Mouse (Mus musculus) midbrain, embryonic 11.5 days (tissue): ENCODE measurements around the gene Rreb1. TPM values are rescaled to one million over a fixed set of nuclear protein-coding genes. Genes with fewer than 3 reads are reported as not detected.

Experiments
- ATAC-seq: fragments of 200-750 bp; cut with Nextera tagmentation; 2 replicates; pipeline ENCODE4 v1.8.0; 2017; ENCODE audit warnings: moderate TSS enrichment, moderate library complexity; ENCODE audit not compliant: low FRiP score
- DNase-seq: peaks from one replicate; pipeline ENCODE4 v3.0.0; 2015; ENCODE audit warnings: low spot score; ENCODE audit errors: missing footprints
- H3K27ac ChIP-seq: fragments of 300-500 bp; sonication (generic); 2 replicates; pipeline ENCODE4 v1.5.1; 2014; ENCODE audit warnings: low read depth, low read length
- H3K27me3 ChIP-seq: fragments of 300-500 bp; sonication (generic); 2 replicates; pipeline ENCODE4 v1.6.1; 2014; ENCODE audit warnings: mild to moderate bottlenecking, low read length, moderate library complexity, mixed read lengths; ENCODE audit not compliant: control insufficient read depth, insufficient read depth
- H3K36me3 ChIP-seq: fragments of 300-500 bp; sonication (generic); 2 replicates; pipeline ENCODE4 v1.6.1; 2014; ENCODE audit warnings: mild to moderate bottlenecking, low read length, moderate library complexity, mixed read lengths; ENCODE audit not compliant: control insufficient read depth, insufficient read depth
- H3K4me1 ChIP-seq: fragments of 300-500 bp; sonication (generic); 2 replicates; pipeline ENCODE4 v1.6.1; 2014; ENCODE audit warnings: low read length; ENCODE audit not compliant: control insufficient read depth, insufficient read depth
- H3K4me2 ChIP-seq: fragments of 300-500 bp; sonication (generic); 2 replicates; pipeline ENCODE4 v1.6.1; 2014; ENCODE audit warnings: mild to moderate bottlenecking, moderate library complexity
- H3K4me3 ChIP-seq: fragments of 300-500 bp; sonication (generic); 2 replicates; pipeline ENCODE4 v1.5.1; 2014; ENCODE audit warnings: low read depth, low read length
- H3K9ac ChIP-seq: fragments of 300-500 bp; sonication (generic); 2 replicates; pipeline ENCODE4 v1.6.1; 2014; ENCODE audit warnings: low read length
- H3K9me3 ChIP-seq: fragments of 300-500 bp; sonication (generic); 2 replicates; pipeline ENCODE4 v1.6.1; 2016; ENCODE audit warnings: low read length; ENCODE audit not compliant: control insufficient read depth
- WGBS: fragments of 180-500 bp; shearing (Covaris S2); extraction: QIAGEN DNeasy Blood & Tissue Kit; methylation state at CpG from one replicate; pipeline ENCODE4 v1.1.7; 2014; 5-methylcytosine and 5-hydroxymethylcytosine counted together
- polyA plus RNA-seq: library from polyadenylated mRNA; unstranded; fragments of >200 nt; fragmentation: Nextera tagmentation; extraction: Ambion mirVana; gene quantifications from 2 replicates; pipeline ENCODE4 v1.2.1, GENCODE M21; 2014

Rreb1 gene
- polyA plus RNA-seq, 1 experiment from 2014 or later = 5.5 TPM

DNA sequence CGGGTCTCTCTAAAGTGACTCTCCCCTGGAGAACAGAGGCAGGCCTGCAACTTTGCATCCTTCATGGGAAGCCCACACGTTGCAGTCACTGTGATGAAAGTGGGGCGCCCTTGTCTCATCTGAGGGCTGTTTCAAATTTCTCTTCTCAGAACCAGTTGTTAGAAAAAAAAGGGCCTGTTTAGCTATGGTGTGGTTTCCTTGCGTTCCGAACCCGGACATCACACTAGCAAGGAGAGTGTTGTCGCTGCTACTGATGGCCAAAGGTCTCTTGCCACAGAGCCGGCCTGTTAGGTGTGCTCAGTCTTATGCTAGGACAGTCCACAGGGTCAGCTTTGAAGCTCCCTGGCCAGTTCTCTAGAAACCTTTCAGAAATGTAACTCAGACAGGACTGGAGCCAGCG lies 80.3 kb downstream of the Rreb1 start:
- peaks cover 3% of the 10 kb centered on the region; the same call in 1 of the 2 replicates for H3K27me3 ChIP-seq
- no peaks in the 10 kb centered on the region for H3K36me3 ChIP-seq
- peak; percentile 93 for DNase-seq
- ATAC-seq = no peak
- H3K9me3 ChIP-seq = no peaks in the 10 kb centered on the region
- peaks cover 27% of the 10 kb centered on the region for H3K4me1 ChIP-seq
- H3K4me3 ChIP-seq = peak overlapping the region; percentile 55; the same call in 1 of the 2 replicates
- 24% methylated on average over 9 of the region's 9 CpGs for WGBS
- peak overlapping the region; percentile 98 for H3K4me2 ChIP-seq
- peak overlapping the region; percentile 37 for H3K9ac ChIP-seq
- no peak overlapping the region for H3K27ac ChIP-seq

GRCm38 (mm10) chr13:37859782-37860181 lies 81.6 kb downstream of the Rreb1 start:
- peaks cover 3% of the 10 kb centered on the region; the same call in 1 of the 2 replicates for H3K27me3 ChIP-seq
- H3K36me3 ChIP-seq = no peaks in the 10 kb centered on the region
- ATAC-seq (no peak), DNase-seq (no peak)
- no peak overlapping the region for H3K4me2 ChIP-seq
- no peak overlapping the region for H3K9ac ChIP-seq
- H3K9me3 ChIP-seq = no peaks in the 10 kb centered on the region
- WGBS = 67% methylated on average over 8 of the region's 8 CpGs
- H3K27ac ChIP-seq = no peak overlapping the region
- peaks cover 20% of the 10 kb centered on the region for H3K4me1 ChIP-seq
- no peak overlapping the region for H3K4me3 ChIP-seq

DNA sequence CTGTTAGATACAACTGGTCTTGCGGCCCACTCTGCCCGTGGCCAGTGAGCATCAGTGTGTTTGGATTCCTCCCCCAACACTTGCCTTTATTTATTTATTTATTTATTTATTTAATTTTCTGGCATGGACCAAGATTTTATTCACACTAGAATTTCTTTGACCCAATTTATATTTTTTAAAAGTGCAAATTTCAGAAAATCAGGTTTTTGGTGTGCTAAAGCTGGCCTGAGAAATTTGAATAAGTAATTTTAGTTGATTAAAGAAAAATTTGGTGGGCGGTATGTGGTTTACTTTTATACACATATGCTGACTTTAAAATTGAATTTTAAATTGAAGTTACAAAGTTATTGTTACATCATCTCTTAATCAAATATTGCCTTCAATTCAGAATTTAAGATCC lies 82.0 kb downstream of the Rreb1 start:
- DNase-seq = no peak
- Histone ChIP-seq H3K9me3 (no peaks in the 10 kb centered on the region), H3K4me3 (no peak overlapping the region), H3K9ac (no peak overlapping the region), H3K27me3 (peaks cover 3% of the 10 kb centered on the region; the same call in 1 of the 2 replicates), H3K4me2 (no peak overlapping the region), H3K27ac (no peak overlapping the region), H3K36me3 (no peaks in the 10 kb centered on the region), H3K4me1 (peaks cover 20% of the 10 kb centered on the region)
- ATAC-seq = no peak
- 83% methylated on average over 3 of the region's 3 CpGs for WGBS

DNA sequence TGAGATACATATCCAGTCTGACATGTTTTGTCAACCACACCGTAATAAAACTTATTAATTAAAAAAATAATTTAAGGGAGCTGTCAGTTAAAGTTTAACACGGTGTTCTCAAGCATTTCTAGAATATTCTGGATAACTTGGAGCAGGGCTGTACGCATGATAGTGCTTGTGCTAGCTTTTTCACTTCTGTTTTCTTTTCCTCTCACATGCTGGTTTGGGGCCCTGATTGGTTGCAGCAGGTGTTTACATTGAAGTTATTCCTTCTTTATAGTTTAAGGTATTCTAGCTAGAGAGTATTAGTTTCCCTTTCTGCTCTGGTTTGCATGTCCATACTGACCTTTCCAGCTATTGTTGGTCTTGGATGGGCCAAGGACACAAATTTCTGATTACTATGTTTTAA lies 82.6 kb downstream of the Rreb1 start:
- Histone ChIP-seq H3K27me3 (peaks cover 3% of the 10 kb centered on the region; the same call in 1 of the 2 replicates), H3K4me1 (peaks cover 20% of the 10 kb centered on the region), H3K27ac (no peak overlapping the region), H3K9ac (no peak overlapping the region), H3K4me2 (no peak overlapping the region), H3K9me3 (no peaks in the 10 kb centered on the region), H3K4me3 (no peak overlapping the region), H3K36me3 (no peaks in the 10 kb centered on the region)
- DNase-seq = no peak
- no peak for ATAC-seq
- 95% methylated on average over 3 of the region's 3 CpGs for WGBS

- Histone ChIP-seq H3K27me3 (peaks cover 3% of the 10 kb centered on the region; the same call in 1 of the 2 replicates), H3K9me3 (no peaks in the 10 kb centered on the region), H3K4me3 (no peak overlapping the region), H3K4me2 (no peak overlapping the region), H3K27ac (no peak overlapping the region), H3K36me3 (no peaks in the 10 kb centered on the region), H3K4me1 (peaks cover 17% of the 10 kb centered on the region), H3K9ac (no peak overlapping the region)
- no peak for DNase-seq
- ATAC-seq = peak; percentile 48; the same call in 1 of the 2 replicates
- 30% methylated on average over 6 of the region's 6 CpGs for WGBS
These were observed 84.3 kb downstream of the Rreb1 start for GRCm38 (mm10) chr13:37862492-37862891.

DNA sequence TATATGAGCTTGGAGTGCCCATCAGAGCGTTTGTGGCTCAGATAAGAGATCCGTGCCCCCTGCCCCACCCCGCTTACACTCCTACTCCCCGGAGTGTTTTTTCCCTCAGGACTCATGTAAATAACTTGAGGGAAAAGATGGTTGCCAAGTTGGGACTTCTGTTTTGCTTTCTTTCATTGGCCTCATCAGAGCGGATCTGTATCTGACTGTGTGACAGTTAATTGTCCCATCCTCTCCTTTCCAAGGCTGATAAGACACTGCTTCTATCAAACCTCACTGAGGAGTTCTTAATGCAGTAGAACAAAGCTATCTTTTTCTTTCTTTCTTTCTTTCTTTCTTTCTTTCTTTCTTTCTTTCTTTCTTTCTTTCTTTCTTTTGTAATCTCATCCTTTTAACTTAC lies 85.4 kb downstream of the Rreb1 start:
- Histone ChIP-seq H3K9me3 (no peaks in the 10 kb centered on the region), H3K4me1 (peaks cover 13% of the 10 kb centered on the region; the same call in 1 of the 2 replicates), H3K4me3 (no peak overlapping the region), H3K36me3 (no peaks in the 10 kb centered on the region), H3K27me3 (peaks cover 3% of the 10 kb centered on the region; the same call in 1 of the 2 replicates), H3K9ac (no peak overlapping the region), H3K27ac (no peak overlapping the region), H3K4me2 (no peak overlapping the region)
- ATAC-seq (no peak), DNase-seq (no peak)
- WGBS = 85% methylated on average over 5 of the region's 5 CpGs

- ATAC-seq (no peak), DNase-seq (no peak)
- Histone ChIP-seq H3K4me3 (no peak overlapping the region), H3K9ac (no peak overlapping the region), H3K27me3 (no peaks in the 10 kb centered on the region), H3K4me2 (no peak overlapping the region), H3K4me1 (peaks cover 13% of the 10 kb centered on the region; the same call in 1 of the 2 replicates), H3K36me3 (no peaks in the 10 kb centered on the region), H3K9me3 (no peaks in the 10 kb centered on the region), H3K27ac (no peak overlapping the region)
- 100% methylated on average over 1 of the region's 1 CpGs for WGBS
These were observed 86.5 kb downstream of the Rreb1 start for GRCm38 (mm10) chr13:37864697-37865096.

GRCm38 (mm10) chr13:37866296-37866695 lies 88.1 kb downstream of the Rreb1 start:
- no peaks in the 10 kb centered on the region for H3K9me3 ChIP-seq
- no peak overlapping the region for H3K4me3 ChIP-seq
- H3K27ac ChIP-seq = no peak overlapping the region
- peaks cover 13% of the 10 kb centered on the region; the same call in 1 of the 2 replicates for H3K4me1 ChIP-seq
- H3K27me3 ChIP-seq = no peaks in the 10 kb centered on the region
- H3K9ac ChIP-seq = no peak overlapping the region
- DNase-seq (peak; percentile 26), ATAC-seq (no peak)
- no peak overlapping the region for H3K4me2 ChIP-seq
- no peaks in the 10 kb centered on the region for H3K36me3 ChIP-seq
- WGBS = 70% methylated on average over 5 of the region's 5 CpGs

GRCm38 (mm10) chr13:37866846-37867245 lies 88.6 kb downstream of the Rreb1 start:
- WGBS = 38% methylated on average over 3 of the region's 3 CpGs
- H3K27ac ChIP-seq = no peak overlapping the region
- no peaks in the 10 kb centered on the region for H3K36me3 ChIP-seq
- no peak overlapping the region for H3K4me2 ChIP-seq
- DNase-seq (peak; percentile 79), ATAC-seq (0 out of 2 replicates have a peak, but pooled peaks have one; percentile 62)
- no peaks in the 10 kb centered on the region for H3K27me3 ChIP-seq
- peaks cover 13% of the 10 kb centered on the region; the same call in 1 of the 2 replicates for H3K4me1 ChIP-seq
- no peak overlapping the region for H3K9ac ChIP-seq
- H3K4me3 ChIP-seq = no peak overlapping the region
- no peaks in the 10 kb centered on the region for H3K9me3 ChIP-seq
